Mouse (Mus musculus) adrenal gland, adult (tissue): ENCODE results near the gene Elp1.

Source experiments
- DNase-seq, 2 experiments: peaks; one replicate each; pipeline ENCODE4 v3.0.0; 2022 to 2023; ENCODE audit warnings: low spot score in 1 of 2; ENCODE audit not compliant: inconsistent age in 2 of 2

The Elp1 gene

DNA sequence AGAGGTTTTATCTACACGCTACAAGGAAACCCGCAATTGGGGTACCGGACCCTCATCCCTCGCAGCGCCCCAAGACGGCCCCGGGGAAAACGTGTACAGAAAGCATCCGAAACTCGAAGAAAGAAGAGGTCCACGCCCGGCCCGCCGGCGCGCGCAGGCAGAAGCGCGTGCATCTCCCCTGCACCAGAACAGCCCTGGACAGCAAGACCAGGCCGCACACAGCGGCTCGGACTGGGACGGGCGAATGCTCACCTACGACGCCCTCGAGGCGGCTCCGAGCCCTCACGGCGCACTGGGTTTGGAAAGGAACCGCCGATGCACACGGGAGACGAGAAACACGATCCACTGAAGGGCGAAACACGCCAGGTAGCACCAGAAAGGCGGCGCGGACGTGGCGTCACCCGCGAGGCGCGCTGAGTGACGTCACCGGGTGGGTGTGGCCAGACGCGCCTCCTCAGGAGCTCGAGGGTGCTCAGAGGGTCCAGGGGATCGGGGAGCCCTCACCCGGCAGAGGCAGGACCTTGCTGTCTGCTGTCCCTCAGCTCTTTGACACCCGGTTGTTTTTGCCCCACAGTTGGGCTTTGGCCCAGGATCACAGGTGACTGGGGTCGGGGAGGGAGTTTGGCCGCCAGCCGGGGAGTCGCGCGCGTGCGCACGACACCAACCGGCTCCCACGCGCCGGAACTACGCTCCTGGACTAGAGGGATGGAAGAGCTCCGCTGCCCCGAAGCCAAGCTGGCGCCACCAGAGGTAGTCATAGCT, at the start of gene Elp1, which contains the start of gene Fam206a:
Elp1 (minus strand) TSS at position 425 of the 762 bp plus-strand sequence.
Fam206a (plus strand) TSS at position 439 of the 762 bp plus-strand sequence.
- peak; percentile 95 to 100 for DNase-seq

DNA sequence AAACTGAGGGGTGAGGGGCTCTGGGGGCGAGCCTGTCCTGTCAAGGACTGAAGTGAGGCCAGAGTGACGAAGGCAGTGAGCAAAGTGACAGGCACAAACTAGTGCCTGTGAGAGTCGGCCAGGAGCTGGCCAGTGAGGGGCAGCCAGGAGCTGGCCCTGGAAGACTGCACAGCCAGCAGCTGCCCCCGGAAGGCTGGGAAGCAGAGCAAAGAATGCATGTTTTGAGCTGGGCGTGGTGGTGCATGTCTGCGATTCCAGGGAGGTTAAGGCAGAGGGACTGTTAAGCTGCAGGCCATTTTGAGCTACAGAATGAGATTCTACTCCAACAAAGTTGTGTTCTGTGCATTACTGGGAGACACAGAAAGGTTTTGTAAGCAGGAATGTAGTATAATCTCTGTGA, 48.6 kb upstream of the Elp1 start:
- DNase-seq, result peak in 1 of 2 experiments; percentile 42

DNA sequence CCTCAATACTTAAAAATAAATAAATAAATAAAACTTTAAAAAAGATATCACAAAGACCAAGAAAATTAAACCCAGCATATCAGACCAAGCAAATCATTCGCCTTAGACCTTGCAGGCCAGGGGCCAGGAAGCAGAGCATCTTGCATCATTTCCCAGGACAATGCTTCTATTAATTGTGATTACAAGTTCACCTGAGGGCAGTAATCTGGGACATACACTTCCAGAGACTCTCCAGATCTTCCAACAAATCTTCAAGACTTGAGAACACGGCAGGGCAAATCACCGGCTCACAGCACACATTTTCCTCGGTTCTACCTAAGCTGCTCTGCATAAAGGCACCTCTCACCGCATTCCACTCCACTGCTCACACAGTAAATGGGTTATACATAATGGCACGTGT, 45.9 kb upstream of the Elp1 start:
- DNase-seq, result no peak

DNA sequence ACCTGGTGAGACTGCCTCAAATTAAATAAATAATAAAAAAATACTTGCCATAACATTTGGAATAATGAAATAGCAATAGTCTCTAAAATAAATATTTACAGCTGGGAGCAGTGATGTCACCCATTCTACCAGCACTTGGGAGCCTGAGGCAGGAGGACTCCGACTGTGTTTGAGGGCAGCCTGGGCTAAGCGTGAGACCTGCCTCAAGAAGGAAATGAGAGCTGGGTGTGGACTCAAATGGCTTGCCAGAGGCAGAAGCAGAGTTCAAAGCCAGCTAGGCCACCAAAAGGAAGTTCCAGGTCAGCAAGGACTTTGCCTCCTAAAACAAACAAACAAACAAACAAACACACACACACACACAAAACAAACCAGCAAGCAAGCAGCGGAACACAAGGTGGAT, 45.3 kb upstream of the Elp1 start:
- no peak for DNase-seq

DNA sequence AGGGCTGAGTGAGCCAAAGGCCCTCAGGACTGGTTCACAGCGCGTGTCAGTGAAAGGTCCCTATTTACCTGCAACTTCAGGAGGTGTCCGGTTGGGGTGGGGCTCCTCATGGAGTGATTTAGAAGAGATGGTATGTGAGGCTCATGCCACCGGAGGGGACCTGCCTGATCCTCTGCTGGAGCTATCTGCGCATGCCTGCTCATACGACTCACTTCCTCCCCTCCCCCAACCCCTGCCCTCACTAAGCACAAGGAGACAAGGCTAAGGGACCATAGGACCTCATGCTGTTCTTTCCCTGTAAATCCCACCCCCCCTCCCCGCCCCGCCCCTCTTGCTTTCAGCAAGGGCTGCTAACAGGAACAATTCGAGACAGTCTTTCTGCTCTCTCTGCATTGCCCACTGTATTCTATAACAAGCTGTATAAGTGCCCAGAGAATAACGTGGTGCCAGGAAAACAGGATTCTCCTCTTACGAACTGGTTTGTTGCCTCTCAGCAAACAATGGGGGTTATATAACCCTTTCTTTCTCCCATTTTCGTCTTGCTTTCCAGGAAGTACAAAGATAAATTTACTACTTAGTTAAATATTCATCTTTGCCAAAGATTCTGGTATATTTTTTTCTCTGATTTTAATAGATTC, 43.9 kb upstream of the Elp1 start:
- no peak for DNase-seq

DNA sequence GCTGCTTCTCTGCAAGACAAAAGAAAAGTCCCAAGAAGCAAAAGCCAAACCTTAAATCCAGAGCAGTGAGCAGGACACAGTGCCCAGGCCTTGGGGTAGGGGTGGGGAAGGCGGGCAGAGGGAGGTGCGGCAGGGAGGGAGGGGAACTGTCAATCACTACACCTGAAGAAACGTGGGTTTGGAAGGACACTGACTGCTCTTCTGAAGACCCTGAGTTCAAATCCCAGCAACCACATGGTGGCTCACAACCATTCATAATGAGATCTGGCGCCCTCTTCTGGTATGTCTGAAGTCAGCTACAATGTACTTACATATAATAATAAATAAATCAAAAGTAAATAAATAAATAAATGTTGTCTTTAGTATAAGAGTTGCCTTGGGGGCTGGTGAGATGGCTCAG, 42.8 kb upstream of the Elp1 start:
- DNase-seq, result no peak

DNA sequence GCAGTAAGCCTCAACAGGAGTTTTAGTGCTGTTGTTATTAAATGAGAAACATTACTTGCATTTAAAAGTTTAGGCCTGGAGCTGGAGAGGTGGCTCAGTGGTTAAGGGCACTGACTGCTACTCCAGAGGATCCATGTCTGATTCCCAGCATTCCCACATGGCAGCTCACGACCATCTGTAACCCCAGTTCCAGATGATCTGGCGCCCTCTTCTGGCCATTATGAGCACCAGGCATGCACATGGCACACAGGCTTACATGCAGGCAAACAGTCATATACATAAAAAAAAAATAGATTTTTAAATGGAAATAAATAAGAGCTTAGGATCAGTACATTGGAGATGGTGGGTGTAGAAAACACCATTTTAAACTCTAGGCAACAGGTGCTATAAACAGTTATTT, 41.8 kb upstream of the Elp1 start:
- DNase-seq, result no peak

DNA sequence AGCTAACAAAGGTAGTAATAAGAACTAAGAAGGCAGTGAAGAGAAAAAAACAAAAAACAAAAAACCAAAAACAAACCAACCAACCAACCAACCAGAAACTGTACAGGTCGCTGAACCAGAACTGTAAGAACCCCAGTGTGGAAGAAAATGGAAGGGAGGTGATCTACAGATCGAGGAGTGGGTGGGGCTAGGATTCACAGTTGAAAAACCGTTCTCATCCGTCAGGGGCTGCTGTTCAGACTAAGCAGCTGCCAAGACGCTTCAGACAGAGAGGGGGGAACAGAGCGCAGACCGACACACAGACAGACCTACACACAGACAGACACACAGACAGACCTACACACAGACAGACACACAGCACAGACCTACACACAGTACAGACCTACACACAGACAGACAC, 40.4 kb upstream of the Elp1 start:
- no peak for DNase-seq

DNA sequence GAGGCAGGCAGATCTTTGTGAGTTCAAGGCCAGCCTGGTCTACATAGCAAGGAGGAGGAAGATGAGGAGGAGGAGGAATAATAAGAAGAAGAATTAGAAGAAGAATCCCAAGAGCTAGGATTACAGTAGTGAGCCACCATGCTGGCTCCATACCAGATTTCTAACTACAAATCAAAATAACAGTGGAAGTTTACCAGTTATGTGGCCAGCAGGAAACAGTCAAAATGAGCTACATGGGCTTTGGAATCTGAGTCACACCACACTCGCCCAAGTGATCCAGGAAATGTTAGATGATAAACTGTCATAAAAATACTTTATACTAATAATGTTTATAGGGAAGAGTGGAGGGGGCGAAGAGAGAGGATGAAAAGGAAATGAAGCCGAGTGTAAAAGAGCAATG, 38.2 kb upstream of the Elp1 start:
- peak in 1 of 2 experiments; percentile 39 for DNase-seq

DNA sequence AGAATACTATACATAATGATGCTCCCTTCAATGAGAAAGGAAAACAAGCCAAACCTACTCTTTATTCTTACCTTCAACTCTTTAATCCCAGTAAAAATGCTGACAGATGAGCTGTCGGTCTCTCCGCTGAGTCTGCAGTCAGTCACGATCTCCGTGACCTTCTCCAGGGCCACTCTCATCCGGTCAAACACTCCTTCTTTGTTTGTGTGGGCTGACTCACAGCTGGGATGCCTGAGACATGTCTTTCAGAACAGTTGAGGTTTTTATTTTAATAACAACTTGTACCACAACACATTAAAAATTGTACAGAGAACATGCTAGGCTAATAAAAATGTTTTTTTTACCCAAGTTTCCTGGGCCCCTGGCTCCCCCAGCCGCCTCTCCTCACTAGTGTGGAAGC, 35.5 kb upstream of the Elp1 start:
- peak; percentile 68 to 81 for DNase-seq

DNA sequence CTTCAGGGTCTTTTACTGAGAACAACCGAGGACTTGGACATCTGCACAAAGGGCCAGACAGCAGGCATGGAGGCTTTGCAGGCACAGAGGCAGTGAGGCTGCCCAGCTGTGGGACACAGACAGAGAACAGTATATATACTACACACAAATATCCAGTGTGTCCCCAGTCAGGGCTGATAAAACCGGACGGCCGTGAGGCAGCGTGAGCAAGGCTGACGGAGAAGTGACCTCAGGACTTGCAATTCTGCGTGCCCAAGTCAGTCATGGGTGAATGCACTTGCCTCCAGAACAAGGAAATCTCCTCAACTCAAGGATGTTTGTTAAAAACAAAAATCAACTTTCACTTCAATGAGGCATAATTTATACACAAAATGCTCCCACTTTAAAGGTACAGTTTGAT, 29.9 kb upstream of the Elp1 start:
- DNase-seq, result peak in 1 of 2 experiments; percentile 37

DNA sequence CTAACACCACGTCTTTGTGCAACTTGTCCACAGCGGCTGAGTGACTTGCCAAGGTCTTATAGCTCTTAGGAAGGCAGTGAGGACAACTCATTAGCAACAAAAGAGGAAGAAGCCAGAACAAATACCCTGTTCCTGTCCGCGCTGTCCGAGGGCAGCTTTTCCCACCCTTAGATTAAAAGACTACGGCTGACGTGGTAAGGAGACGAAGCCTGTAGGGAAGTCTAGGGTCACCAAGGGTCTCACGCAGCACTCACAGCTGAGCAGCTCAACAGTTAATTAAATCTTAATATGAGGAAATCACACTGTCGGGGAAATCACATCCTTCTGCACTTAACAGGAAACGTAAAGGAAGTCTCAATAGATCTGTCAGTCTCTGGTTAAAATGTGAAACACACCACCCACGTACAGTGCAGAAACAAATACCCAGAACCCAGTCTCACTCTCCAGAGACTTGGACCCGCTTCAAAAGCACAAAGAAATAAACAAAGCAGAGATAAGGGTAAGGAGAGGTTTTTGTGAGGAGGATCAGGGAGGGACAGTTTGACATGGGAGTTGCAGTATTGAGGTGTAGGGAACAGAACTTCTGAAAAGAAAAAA, 29.0 kb upstream of the Elp1 start:
- peak in 1 of 2 experiments; percentile 36 for DNase-seq

DNA sequence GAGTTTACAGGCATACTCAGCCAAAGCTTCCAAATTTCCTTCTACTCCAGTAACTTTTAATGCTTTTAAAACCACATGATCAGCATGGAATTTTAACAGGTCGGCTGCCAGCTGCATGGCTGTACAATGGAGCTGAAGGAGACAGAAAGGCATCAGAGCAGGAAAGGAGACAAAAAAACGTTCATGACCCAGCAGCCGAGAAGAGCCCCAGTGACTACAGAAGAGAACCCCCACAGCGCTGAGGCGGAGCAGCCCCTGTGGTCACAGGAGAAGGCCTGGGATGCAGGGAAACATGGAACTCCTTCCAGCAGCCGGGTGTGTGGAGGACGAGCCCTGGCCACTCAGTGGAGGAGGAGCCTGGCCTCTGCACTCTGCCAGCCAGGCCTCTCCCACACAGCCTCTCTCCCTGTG, 27.4 kb upstream of the Elp1 start:
- DNase-seq, result peak in 1 of 2 experiments; percentile 32

DNA sequence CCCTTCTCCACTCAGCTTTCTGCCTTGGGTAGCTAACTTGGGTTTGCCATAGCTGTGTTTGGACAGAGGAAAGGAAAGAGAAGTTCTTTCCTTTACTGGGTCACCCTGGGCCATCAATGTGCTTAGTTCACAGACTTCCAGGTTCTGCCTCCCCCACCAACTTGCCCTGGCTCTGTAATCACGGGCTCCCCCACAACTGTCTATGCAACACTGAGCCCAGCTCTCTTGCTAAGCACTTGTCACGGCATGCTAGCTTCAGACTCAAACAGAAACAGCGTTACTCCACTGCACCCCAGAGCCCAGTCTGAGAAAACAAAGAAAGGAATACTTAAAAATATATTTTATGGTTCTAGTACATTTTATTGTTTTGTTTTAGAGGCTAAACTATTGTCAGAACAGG, 26.8 kb upstream of the Elp1 start:
- no peak for DNase-seq

DNA sequence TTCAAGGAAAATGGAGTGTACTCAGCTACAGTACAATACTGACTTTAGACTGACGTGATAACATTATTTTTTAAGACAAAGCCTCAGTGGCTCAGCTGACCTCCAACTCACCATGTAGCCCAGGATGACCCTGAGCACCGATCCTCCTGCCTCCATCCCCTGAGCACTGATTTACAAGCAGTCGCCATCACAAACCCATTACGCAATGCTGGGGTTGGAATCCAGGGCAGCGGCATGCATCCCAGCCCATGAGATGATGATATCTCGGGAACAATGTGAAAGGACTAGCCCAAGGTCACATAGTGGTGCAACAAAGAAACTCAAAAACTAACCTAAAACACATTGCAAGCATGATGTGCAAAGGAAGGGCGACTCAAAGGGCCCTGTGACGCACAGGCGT, 22.1 kb upstream of the Elp1 start:
- peak; percentile 60 to 84 for DNase-seq

DNA sequence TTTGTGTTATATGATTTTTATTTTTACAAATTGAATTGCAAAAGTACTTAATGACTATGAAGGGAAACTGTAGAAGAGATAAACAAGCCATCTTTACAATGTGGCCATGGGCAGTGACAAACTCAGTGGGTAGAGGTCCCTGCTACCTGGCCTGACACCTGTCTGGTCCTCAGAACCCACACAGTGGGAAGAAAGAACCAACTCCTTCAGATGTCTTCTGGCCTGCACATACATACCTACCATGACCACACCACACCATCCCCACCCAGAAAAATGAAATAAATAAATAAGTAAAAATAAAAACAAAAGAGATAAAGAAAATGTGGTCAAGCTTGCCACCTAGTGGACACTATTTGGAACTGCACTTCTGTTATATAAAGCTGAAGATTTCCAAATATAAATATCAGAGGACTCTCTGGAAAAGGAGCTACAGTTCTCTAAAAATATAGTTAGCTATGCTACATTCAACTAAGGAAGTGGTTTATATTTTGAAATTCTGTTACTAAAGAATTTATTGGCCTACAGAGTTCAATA, 18.0 kb upstream of the Elp1 start:
- peak in 1 of 2 experiments; percentile 50 for DNase-seq

DNA sequence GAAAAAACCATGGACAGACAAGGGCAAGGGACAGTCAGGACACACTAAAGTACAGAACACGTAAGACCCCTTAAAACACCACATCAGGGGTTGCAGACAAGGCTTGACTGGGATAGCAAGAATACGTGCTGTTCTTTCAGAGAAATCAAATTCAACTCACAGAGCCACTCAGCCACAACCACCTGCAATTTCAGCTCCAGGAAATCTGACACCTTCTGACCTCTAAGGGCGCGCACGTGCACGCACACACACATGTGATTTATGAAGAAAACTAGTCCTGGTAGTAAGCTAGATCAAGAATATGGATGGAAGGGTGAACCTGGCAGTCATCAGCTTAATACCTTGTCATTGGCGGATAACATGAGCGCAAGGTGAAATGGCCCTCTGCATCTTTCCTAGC, 13.0 kb upstream of the Elp1 start:
- DNase-seq, result no peak

DNA sequence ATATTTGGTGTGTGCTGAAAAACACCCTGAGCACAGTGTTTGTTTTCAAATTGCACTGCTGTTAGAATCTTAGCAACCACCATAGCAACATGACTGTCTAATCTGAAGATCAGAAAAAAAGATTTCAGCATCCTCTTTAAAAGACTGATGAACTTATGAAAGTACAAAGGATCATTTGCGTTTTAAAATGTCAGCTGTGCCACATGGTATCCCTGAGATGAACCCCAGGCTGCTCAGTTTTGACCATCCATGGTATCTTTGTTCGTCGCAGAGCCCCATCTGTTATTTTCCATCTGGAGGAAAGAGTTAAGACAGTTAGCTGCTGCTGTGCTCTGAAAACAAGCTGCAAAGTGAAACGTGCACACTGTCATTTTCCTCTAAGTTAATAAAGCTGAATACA, 10.0 kb upstream of the Elp1 start:
- DNase-seq, result no peak

DNA sequence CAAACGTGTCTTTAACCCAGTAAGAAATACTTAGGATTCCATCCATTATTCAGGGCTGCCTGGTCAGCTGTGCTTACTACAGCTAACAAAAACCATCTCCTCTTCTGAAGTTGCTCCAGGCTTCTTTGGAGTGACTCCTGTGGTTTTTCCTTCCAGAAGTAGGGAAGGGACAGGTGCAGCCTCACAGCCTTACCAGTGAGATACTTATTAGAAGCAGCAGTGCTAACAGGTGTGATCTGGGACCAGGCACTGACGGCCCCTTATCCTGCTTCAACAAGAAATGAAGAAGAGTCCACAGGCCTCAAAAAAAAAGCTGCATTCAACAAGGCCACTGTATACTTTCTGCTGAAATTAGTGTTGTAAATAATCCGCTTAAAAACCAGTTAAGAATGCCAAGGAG, 9.5 kb upstream of the Elp1 start:
- DNase-seq, result no peak

DNA sequence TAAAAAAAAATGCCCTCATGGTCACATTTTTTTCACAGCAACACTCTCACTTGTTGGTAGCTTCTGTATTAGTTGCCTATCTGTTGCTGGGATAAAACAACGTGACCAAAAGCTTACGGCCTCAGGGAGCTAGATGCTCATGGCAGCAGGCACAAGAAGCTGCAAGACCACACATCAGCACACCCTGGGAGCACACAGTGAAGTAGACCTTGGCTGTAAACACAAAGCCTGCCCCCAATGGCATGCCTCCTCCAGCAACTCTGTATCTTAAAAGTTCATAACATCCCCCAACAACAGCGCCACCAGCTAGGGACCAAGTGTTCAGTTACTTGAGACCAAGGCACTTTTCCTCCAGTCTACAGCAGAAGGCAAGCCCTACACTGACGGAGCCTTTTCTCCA, 6.9 kb upstream of the Elp1 start:
- DNase-seq, result no peak

DNA sequence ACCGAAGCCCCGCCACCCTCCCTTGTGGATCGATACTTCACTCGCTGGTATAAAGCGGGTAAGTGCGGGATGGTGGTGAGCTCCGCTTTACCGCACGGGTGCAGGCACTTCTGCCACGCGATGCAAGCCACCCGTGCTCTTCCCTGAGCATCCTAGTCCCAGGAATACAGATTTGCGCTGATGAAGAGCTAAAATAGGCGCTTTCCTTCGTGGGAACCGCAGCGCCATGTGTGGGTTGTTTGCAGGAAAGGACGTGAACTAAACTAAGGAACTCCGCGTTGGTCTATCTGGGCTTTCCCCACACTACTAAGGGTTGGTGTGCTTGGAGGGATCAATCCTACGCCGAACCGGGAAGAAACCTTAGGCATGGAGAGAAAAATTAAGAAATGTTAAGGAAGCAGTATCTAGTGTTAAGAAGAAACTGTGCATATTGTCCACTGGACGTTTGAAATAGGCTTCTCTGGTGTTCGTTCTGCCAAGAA, 579 bp upstream of the Elp1 start:
- DNase-seq, result no peak

DNA sequence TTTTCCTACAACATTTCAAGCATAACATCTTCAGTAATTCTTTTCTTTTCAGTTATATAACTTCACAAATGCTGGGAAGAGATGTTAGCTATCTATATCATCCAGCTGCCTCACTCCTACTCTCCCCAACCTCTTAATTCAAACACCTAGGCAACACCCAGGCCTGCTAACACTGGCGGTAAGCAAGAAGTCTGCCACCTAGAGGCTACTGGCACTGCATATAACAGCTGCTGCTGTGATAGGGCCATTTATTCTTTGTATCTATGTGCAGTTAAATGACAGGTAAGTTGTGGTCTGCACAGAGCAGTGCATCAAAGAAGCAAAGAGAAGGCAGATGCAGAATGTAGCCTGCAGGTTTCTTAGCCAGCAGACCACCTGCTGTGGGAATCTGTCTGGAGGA, 10.8 kb downstream of the Elp1 start:
- DNase-seq, result no peak
